Mouse (Mus musculus) MEL-GATA-1-ER (cell line): ENCODE measurements around the gene Tns4.
A peak's percentile ranks its signal among the peaks of the same experiment; 100 is the strongest.

Experiments used
- DNase-seq: peaks from one replicate; pipeline ENCODE4 v3.0.0-alpha.2; 2012; ENCODE audit warnings: low read depth; ENCODE audit errors: extremely low read depth

Tns4 gene

GRCm38 (mm10) chr11:99047643-99048042 is 41.5 kb downstream of the Tns4 start:
- no peak for DNase-seq

DNA sequence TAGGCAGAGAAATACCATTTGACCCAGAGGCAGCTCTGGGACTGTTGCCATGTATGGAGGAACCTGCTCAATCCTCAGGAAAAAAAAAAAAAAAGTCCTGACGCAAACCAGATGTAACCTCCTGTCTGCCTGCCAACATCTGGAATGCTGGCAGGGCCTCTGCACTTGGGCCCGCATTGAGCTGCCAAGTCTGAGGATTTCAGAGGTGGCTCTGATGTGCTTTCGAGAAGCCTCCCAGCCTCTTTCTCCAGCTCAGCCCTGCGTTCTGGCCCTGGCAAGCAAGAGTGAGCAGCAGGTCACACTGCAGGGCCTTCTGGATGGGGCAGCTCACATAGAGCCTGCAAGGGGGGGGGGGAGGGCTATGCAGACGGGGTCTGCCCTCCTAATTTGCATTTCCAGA is 42.0 kb downstream of the Tns4 start:
- no peak for DNase-seq

DNA sequence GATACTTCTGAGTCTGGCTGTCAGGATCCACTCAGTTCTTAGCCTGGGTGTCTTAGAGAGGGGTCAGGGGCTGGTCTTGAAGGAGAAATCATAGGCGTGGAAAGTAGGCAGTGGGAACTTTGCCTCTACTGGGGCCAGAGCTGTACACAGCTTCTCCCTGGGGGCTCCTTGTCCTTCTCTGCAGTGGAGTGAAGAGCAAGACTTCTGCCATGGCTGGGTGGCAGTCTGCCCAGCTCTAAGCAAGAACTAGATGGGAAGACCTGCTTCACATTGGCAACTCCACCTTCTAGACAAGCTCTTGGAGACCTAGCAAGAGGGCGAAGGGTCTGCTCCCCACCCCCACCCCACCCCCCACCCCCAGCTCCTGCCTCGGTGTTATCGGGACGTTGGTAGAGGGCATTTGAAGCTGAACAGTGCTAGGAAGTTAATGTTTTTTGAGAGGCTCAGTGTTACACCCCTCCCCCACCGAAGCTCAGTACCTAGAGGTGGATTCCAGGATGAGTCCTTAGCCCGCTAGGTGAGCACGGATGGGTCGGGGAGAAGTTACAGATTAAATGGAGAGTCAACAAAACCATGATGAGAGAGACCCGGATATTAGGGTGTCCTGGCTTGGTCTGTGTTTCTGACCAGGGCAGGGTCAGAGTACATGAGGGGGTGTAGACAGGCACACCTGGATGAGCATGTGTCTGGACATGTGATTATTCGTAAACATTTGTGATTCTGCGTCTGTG is 43.8 kb downstream of the Tns4 start:
- no peak for DNase-seq

GRCm38 (mm10) chr11:99044306-99044705 is 44.8 kb downstream of the Tns4 start:
- no peak for DNase-seq

GRCm38 (mm10) chr11:99043632-99044031 is 45.5 kb downstream of the Tns4 start:
- DNase-seq, result no peak

DNA sequence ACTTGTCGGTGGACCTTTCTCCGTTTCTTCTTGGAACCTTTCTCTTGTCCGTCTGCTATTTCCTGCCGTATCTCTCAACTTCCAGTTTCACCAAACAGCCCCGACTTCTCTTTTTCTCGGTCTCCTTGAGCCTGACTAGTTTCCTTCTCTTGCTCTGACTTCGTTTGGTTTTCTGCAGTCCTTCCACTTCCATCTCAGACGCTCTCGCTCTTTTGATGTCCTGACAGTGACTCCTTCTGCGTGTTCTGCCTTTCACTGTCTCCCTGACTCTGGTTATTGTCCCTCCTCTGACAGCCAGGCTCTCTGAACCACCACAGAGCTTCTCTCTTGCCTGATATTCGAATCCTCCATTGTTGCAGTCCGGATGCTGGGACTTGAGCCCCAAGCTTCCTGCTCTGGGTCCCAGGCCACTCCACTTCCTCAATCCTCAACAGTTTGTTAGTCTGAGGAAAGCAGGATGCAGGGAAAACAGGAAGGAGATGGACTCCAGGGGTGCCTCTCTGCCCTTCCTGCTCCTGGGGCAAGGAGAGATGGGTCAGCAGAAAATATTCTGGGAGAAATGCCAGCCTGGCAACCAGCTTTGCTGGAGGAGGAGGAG is 46.2 kb downstream of the Tns4 start:
- peak; percentile 73 for DNase-seq

- DNase-seq, result no peak
Measured at GRCm38 (mm10) chr11:99041841-99042780, 47.0 kb downstream of the Tns4 start.

DNA sequence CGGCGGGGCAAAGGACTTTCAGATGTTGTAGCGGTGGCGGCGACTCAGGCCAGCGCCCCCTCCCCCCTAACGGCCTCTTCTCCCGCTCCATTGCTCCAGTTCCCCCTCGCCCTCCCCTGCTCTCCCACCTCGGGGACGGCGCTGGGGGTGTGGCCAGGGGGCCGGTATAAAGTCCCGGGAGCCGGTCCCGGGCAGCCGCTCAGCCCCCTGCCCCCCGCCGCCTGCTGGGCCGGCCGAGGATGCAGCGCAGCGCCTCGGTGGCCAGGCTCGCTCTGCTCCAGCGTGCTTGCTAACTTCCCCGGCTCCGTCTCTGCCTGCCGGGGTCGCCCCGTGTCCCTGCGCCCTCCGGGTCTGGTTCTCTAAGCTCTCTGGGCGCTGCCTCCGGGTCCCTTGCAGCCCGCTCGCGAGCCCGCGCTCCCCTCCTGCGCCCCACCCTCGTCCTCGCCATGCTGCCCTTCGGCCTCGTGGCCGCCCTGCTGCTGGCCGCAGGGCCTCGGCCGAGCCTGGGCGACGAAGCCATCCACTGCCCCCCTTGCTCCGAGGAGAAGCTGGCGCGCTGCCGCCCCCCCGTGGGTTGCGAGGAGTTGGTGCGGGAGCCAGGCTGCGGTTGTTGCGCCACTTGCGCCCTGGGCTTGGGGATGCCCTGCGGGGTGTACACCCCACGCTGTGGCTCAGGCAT is 47.9 kb downstream of the Tns4 start, which contains the start of gene Igfbp4:
TSS of gene Igfbp4 (plus strand) at position 194 of the 679 bp plus-strand sequence.
- DNase-seq, result no peak

DNA sequence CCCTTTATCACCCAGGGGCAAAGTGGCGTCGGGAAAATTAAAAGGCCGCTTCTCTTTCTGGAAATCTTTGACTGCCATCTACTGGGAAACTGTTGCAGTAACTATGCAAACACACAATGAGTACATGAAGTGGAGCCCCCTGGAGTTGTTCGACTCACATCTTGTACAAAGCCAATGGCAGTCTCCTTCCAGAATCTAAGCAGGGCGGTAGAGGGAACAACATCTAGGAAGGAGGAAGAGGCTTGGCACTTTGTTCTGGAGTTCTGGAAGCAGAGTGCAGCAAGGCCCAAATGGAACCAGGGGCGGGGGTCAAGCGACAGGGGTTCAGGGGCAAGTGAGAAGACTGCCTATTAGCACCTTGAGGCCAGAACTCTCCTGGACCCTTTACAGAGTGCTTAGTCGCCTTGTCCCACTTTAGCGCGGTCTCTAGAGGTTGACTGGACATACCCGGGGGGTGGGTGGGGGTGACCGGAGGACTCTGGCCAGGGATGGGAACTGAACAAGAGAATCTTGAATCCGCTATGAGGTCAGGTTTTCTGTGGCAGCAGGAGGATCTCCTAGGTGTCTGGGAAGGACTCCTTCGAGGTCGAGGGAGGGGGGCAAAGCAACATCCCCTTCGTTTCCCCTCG is 48.6 kb downstream of the Tns4 start:
- DNase-seq, result peak; percentile 60

DNA sequence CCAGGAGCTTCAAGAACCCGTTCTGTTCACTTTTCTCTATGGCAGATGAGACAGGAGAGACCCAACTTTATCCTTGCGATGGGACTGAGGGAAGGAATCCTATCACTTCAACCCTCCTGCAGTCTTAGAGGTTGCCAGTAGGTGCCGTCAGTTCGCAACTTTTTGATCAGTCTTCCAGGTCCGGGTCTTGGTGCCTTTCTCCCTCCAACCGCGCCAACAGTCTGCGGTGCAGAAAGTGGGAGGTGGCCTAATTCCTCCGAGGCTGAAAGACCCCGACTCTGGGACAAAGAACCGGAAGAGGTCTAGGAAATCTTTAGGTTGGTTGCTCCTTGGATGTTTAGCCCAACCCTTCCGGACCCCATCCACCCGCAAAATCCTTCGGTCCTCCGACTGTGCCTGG is 49.3 kb downstream of the Tns4 start:
- DNase-seq, result peak; percentile 82

- no peak for DNase-seq
Measured at GRCm38 (mm10) chr11:99036254-99036653, 52.9 kb downstream of the Tns4 start.

GRCm38 (mm10) chr11:99035350-99035749 is 53.8 kb downstream of the Tns4 start:
- DNase-seq, result no peak

GRCm38 (mm10) chr11:99026899-99027440 is 62.1 kb downstream of the Tns4 start:
- DNase-seq, result no peak

GRCm38 (mm10) chr11:99025878-99026277 is 63.2 kb downstream of the Tns4 start:
- DNase-seq, result no peak

- DNase-seq, result no peak
Measured at GRCm38 (mm10) chr11:99024468-99025134, 64.5 kb downstream of the Tns4 start.

DNA sequence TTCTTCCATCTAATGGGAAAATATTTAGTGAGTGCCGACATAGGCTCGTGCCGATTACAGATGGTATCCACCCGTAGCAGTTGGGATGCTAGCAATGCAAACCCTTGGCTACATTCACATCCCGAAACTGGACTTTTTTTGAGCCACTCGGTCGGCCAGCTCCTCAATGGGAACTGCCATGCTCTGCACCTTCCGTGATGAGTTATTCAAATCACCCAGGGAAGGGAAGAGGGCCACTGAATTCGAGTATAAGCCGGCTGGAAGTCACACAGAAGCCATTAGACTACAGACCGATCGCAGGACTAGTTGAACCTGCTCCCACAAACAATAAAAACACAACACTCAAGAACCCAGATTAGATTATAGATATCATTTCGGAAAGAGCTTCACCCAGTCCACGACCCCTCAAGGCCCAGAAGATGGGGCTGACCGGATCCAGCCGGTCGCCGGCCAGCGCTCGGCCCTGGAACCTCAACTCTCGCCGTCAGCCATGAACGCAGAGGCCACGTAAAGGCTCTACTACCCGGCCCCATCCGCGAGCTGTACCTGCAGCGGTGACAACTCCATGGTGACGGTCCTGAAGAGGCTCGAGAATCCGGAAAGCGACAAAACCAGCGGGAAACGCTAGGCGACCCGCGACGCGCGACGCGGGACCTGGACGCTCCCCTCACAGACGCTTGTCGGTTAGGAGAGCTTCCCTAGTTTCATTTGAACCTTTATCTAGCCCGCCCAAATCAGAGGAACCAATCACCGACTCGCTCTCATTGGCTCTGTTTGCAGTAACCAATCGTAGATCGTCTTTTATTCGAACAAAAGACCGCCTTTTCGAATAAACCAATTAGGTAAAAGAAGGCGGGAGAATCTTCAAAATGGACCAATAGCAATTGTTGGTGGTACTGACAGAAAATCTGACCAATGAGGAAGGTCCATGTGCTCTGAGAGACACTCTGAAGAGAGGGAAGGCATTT is 65.3 kb downstream of the Tns4 start, which contains the start of gene Top2a:
TSS of gene Top2a (minus strand) at position 690 of the 968 bp plus-strand sequence.
- peak; percentile 97 for DNase-seq

GRCm38 (mm10) chr11:99023094-99023493 is 66.0 kb downstream of the Tns4 start:
- DNase-seq, result peak; percentile 25

DNA sequence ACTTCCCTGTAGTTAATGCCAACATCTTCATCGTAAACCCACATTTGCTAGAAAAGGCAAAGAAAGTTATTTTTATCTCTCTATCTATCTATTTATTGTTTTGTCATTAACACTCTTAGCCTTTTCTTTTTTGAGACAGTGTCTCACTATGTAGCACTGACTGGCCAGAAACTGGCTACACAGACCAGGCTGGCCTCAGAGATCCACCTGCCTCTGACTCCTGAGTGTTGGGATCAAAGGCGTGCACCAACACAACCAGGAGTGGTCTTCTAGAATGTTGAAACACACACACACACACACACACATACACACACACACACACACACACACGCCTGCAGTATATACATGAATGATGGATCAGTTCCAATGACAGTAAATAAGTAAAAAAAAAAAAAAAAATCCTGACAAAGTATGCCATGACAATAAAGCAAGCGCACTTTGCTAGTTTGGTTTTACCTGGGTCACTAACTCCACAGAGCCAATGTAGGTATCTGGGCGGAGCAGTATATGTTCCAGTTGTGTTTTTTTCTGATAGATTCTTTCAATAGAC is 66.6 kb downstream of the Tns4 start:
- DNase-seq, result no peak
